Mouse (Mus musculus) effector memory CD4-positive, alpha-beta T cell, adult 5 months (primary cell): ENCODE measurements around the gene Ebi3. TPM values are rescaled to one million over a fixed set of nuclear protein-coding genes. Genes with fewer than 3 reads are reported as not detected.

Experiments used
- polyA plus RNA-seq: library from polyadenylated mRNA; unstranded; fragments of 100-300 nt; shearing (Covaris generic); gene quantifications from one replicate; pipeline ENCODE4 v1.2.1, GENCODE M21; 2017

Ebi3 gene
- polyA plus RNA-seq = 1.8 TPM

GRCm38 (mm10) chr17:55952447-55953027 lies at the start of gene Ebi3:
Ebi3 (plus strand) TSS chr17:55952640.

DNA sequence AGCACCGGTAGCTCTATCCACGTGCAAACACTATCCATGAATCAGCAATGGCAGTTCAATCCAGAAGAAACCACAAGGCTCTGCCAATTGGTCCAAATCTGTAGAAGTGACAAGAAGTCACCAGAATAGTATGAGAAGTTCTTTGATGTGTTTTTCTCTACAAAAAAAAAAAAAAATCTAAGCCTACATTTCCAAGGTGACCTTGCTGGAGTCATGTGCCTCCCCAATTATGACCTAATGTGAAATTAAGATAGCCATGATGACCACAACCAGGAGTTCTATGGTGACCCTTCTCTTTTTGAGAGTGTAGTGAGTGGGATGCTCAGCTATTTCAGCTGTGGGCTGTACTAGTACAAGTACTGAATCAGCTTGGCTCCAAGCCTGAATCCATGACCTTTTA lies 3.0 kb upstream of the Ebi3 start, which contains the start of gene Zfp119b:
TSS of gene Zfp119b (minus strand) at position 101 of the 400 bp plus-strand sequence.

GRCm38 (mm10) chr17:55958918-55959728 lies 6.7 kb downstream of the Ebi3 start, which contains the start of gene Yju2:
Yju2 (plus strand) TSS chr17:55959099.

DNA sequence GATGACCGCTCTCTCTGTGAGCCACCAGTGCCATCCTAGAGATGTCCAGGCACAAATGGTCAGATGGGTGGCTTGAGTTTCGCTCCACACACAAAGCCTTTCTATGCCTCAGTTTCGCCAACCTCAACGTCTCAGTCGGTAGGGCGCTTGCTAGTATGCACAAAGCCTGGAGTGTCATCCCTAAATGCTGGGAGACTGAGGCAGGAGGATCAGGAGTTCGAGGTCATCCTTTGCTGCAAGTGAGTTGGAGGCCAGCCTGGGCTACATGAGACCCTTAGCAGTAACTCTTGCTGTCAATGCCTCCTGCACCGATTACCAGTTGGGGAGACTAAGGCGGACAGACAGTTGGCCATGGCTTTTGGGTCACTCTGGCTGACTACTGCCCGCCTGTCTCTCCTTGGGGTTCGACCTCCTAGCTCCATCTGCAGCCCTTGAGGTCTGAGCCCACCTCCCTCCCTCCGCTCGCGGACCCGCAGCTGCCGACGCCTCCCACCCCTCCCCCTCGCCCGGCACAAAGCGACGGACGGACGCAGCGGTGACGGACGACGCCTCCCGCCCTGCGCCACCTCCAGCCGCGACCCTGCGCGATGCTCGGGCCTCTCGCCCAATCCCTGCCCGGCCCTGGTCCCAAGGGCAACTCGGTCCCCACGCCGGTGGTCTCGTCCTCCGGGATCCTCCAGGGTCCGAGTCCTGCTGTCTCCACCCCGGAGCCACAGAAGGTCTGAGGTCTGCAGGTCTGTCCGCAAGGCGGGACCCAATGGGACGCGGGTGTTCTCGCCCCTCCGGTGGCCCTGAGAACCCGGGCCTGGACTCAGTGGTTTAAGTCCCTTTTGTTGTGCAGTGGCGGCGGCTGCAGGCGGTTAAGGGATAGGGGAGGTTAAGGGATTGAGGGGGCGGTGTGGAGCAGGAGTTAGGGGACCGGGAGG lies 17.8 kb downstream of the Ebi3 start, which contains the start of gene Shd:
TSS of gene Shd (plus strand) at position 502 of the 926 bp plus-strand sequence.

GRCm38 (mm10) chr17:55986030-55986961 lies 33.9 kb downstream of the Ebi3 start, which contains the start of gene Fsd1:
Fsd1 (plus strand) TSS chr17:55986509.

DNA sequence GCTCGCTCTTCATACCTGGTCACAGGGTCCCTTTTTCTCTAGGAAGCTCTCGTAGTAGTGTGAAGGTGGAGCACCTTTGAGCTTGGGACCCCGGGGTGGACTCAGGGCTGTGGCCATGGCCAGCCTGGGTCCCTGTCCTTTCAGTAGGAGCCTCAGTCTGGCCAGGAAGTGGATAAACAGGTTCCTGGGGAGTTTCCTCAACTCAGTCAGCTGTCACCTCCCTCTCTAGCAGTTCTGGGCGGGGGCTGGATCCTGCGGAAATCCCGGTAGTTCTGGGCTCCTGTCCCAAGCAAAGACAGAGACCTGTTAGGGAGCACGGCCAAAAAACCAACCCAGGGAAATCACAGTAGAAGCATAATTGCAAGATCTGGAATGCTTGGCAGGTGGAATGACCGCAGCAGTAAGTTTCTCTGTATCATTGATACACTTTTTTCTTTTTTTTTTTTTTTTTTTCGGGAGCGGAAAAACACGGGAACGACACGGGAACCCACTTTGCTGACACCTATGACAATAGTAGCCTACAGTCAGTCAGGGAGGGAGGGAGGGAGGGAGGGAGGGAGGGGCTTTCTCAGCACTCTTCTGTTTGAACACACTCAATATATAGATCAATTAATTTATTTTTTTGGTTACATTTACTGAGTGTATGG lies 53.1 kb downstream of the Ebi3 start, which contains the start of the genes Stap2 and Mpnd:
TSS of gene Stap2 (minus strand) at position 170 of the 647 bp plus-strand sequence.
TSS of gene Mpnd (plus strand) at position 297 of the 647 bp plus-strand sequence.

Other genes starting within 250 kb of the Ebi3 start
- 9.9 TPM for gene Pot1b, start 240.0 kb upstream of the Ebi3 start, polyA plus RNA-seq
- gene Adgre4, start 202.7 kb upstream of the Ebi3 start, polyA plus RNA-seq = 0.17 TPM
- 13.8 TPM for gene Zfp119a, start 73.7 kb upstream of the Ebi3 start, polyA plus RNA-seq
- gene Zfp959, start 60.5 kb upstream of the Ebi3 start, polyA plus RNA-seq = 31.9 TPM
- gene Zfp119b, start 3.1 kb upstream of the Ebi3 start, polyA plus RNA-seq = 5.7 TPM
- 33.0 TPM for gene Yju2, start 6.5 kb downstream of the Ebi3 start, polyA plus RNA-seq
- gene Shd, start 17.8 kb downstream of the Ebi3 start, polyA plus RNA-seq = 0.41 TPM
- gene Fsd1, start 33.9 kb downstream of the Ebi3 start, polyA plus RNA-seq = not detected
- 0.31 TPM for gene Stap2, start 52.9 kb downstream of the Ebi3 start, polyA plus RNA-seq
- 138 TPM for gene Mpnd, start 53.1 kb downstream of the Ebi3 start, polyA plus RNA-seq
- 124 TPM for gene Sh3gl1, start 84.0 kb downstream of the Ebi3 start, polyA plus RNA-seq
- gene Chaf1a, start 87.8 kb downstream of the Ebi3 start, polyA plus RNA-seq = 1.5 TPM
- gene Ubxn6, start 122.4 kb downstream of the Ebi3 start, polyA plus RNA-seq = 63.5 TPM
- gene Hdgfl2, start 127.0 kb downstream of the Ebi3 start, polyA plus RNA-seq = 113 TPM
- not detected for gene Plin4, start 157.2 kb downstream of the Ebi3 start, polyA plus RNA-seq
- not detected for gene Plin5, start 165.0 kb downstream of the Ebi3 start, polyA plus RNA-seq
- gene Lrg1, start 169.4 kb downstream of the Ebi3 start, polyA plus RNA-seq = not detected
- 0.16 TPM for gene Sema6b, start 187.7 kb downstream of the Ebi3 start, polyA plus RNA-seq
- 19.0 TPM for gene Tnfaip8l1, start 209.8 kb downstream of the Ebi3 start, polyA plus RNA-seq
- 49.2 TPM for gene Mydgf, start 231.3 kb downstream of the Ebi3 start, polyA plus RNA-seq